Mouse (Mus musculus) limb, embryonic 11.5 days (tissue): ENCODE results near the gene Srgap1. TPM values are rescaled to one million over a fixed set of nuclear protein-coding genes. Genes with fewer than 3 reads are reported as not detected.

Experiments used
- ATAC-seq: fragments of 200-750 bp; cut with Nextera tagmentation; 2 replicates; pipeline ENCODE4 v1.8.0; 2017; ENCODE audit warnings: low read depth; ENCODE audit not compliant: insufficient number of reproducible peaks, low FRiP score, low TSS enrichment
- DNase-seq: peaks from one replicate; pipeline ENCODE4 v3.0.0-alpha.2; 2015; ENCODE audit warnings: low spot score
- H3K27ac ChIP-seq: fragments of 300-500 bp; sonication (generic); replicated peaks from 2 replicates; pipeline ENCODE4 v1.5.1; 2014; ENCODE audit warnings: low read depth, mild to moderate bottlenecking, low read length
- H3K27me3 ChIP-seq: fragments of 300-500 bp; sonication (generic); 2 replicates; pipeline ENCODE4 v1.6.1; 2014; ENCODE audit warnings: mild to moderate bottlenecking, low read length, mixed read lengths; ENCODE audit not compliant: control insufficient read depth, insufficient read depth
- H3K36me3 ChIP-seq: fragments of 300-500 bp; sonication (generic); 2 replicates; pipeline ENCODE4 v1.6.1; 2014; ENCODE audit warnings: mild to moderate bottlenecking, low read length, moderate library complexity, mixed read lengths; ENCODE audit not compliant: control insufficient read depth, insufficient read depth
- H3K4me1 ChIP-seq: fragments of 300-500 bp; sonication (generic); 2 replicates; pipeline ENCODE4 v1.6.1; 2014; ENCODE audit warnings: low read length, mixed read lengths; ENCODE audit not compliant: control insufficient read depth, insufficient read depth
- H3K4me2 ChIP-seq: fragments of 300-500 bp; sonication (generic); 2 replicates; pipeline ENCODE4 v1.6.1; 2014; ENCODE audit warnings: low read depth, mild to moderate bottlenecking, moderate library complexity; ENCODE audit not compliant: severe bottlenecking
- H3K4me3 ChIP-seq: fragments of 300-500 bp; sonication (generic); 2 replicates; pipeline ENCODE4 v1.5.1; 2014; ENCODE audit warnings: low read depth, low read length
- H3K9ac ChIP-seq: fragments of 300-500 bp; sonication (generic); 2 replicates; pipeline ENCODE4 v1.6.1; 2014; ENCODE audit warnings: mild to moderate bottlenecking, low read length
- H3K9me3 ChIP-seq: fragments of 300-500 bp; sonication (generic); 2 replicates; pipeline ENCODE4 v1.6.1; 2016; ENCODE audit warnings: low read length; ENCODE audit not compliant: control insufficient read depth
- WGBS: fragments of 180-500 bp; shearing (Covaris S2); extraction: QIAGEN DNeasy Blood & Tissue Kit; methylation state at CpG from one replicate; pipeline ENCODE4 v1.1.7; 2014; 5-methylcytosine and 5-hydroxymethylcytosine counted together
- polyA plus RNA-seq: library from polyadenylated mRNA; unstranded; fragments of >200 nt; fragmentation: Nextera tagmentation; extraction: Ambion mirVana; gene quantifications from 2 replicates; pipeline ENCODE4 v1.2.1, GENCODE M21; 2014

Gene Srgap1
- polyA plus RNA-seq, 1 experiment from 2014 or later: 6.1 TPM

- no peak overlapping the region for H3K4me2 ChIP-seq
- WGBS: 93% methylated on average over 12 of the region's 12 CpGs
- H3K4me1 ChIP-seq: no peaks in the 10 kb centered on the region
- no peaks in the 10 kb centered on the region for H3K9me3 ChIP-seq
- no peak for ATAC-seq
- no peaks in the 10 kb centered on the region for H3K27me3 ChIP-seq
- no peak for DNase-seq
- H3K4me3 ChIP-seq: no peak overlapping the region
- H3K9ac ChIP-seq: no peak overlapping the region
- H3K27ac ChIP-seq: no peak overlapping the region
- H3K36me3 ChIP-seq: no peaks in the 10 kb centered on the region; the same call in 1 of the 2 replicates
These were observed 252.6 kb downstream of the Srgap1 start for GRCm38 (mm10) chr10:121794486-121794885.

GRCm38 (mm10) chr10:121792661-121793060 lies 254.5 kb downstream of the Srgap1 start:
- 93% methylated on average over 17 of the region's 17 CpGs for WGBS
- no peak overlapping the region for H3K9ac ChIP-seq
- H3K27ac ChIP-seq: no peak overlapping the region
- no peak overlapping the region for H3K4me3 ChIP-seq
- H3K9me3 ChIP-seq: no peaks in the 10 kb centered on the region
- H3K27me3 ChIP-seq: no peaks in the 10 kb centered on the region
- H3K4me1 ChIP-seq: no peaks in the 10 kb centered on the region
- H3K4me2 ChIP-seq: no peak overlapping the region
- DNase-seq: no peak
- ATAC-seq: no peak
- H3K36me3 ChIP-seq: no peaks in the 10 kb centered on the region; the same call in 1 of the 2 replicates

DNA sequence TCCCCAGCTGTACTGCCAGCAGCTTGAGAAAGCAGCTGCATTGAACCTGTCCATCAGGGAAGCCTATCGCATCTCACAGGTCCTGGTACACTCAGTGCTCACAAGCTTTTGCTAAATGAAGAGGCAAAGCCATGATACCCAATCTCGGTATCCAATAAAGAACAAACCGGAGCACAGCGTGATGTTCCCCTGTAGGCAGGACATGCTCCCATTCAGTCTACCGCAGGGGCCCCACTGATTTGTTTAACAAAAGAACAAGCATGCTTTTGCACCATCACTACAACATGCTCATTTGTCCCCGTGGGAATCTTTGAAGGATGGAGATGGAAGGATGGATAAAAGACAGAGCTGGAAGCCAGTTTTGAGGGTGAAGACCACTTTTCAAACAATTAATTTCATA lies 257.0 kb downstream of the Srgap1 start:
- Histone ChIP-seq H3K4me2 (no peak overlapping the region), H3K36me3 (no peaks in the 10 kb centered on the region), H3K4me1 (no peaks in the 10 kb centered on the region), H3K9ac (no peak overlapping the region), H3K4me3 (no peak overlapping the region), H3K27me3 (no peaks in the 10 kb centered on the region), H3K9me3 (no peaks in the 10 kb centered on the region), H3K27ac (no peak overlapping the region)
- WGBS: 80% methylated on average over 6 of the region's 6 CpGs
- ATAC-seq (no peak), DNase-seq (no peak)

DNA sequence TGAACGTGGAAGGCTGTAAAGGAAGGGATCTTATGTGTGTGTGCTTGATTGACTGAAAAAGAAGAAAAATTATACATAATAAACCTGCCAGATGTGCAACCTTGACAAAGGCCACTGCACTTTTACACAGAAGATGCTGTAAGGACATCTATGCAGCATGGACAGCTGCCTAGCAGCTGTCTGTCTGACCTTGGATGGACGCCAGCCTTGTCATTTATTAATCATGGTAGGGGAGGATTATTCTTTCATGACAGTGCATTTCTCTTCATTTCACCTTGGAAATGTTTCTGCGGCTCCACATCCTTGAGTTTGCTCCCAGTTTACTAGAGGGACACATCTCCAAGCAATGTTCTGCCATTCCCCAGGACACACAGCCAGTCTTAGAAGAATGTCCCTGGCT lies 258.6 kb downstream of the Srgap1 start:
- no peak for DNase-seq
- ATAC-seq: no peak
- Histone ChIP-seq H3K4me2 (no peak overlapping the region), H3K36me3 (peaks cover 3% of the 10 kb centered on the region; the same call in 1 of the 2 replicates), H3K27me3 (no peaks in the 10 kb centered on the region), H3K9me3 (no peaks in the 10 kb centered on the region; the same call in 1 of the 2 replicates), H3K4me3 (no peak overlapping the region), H3K9ac (no peak overlapping the region), H3K4me1 (no peaks in the 10 kb centered on the region), H3K27ac (no peak overlapping the region)
- WGBS: 87% methylated on average over 3 of the region's 3 CpGs

- 57% methylated on average over 14 of the region's 14 CpGs for WGBS
- Histone ChIP-seq H3K27ac (no peak overlapping the region), H3K27me3 (no peaks in the 10 kb centered on the region), H3K9ac (no peak overlapping the region), H3K4me2 (no peak overlapping the region), H3K36me3 (peaks cover 3% of the 10 kb centered on the region; the same call in 1 of the 2 replicates), H3K4me3 (no peak overlapping the region), H3K9me3 (no peaks in the 10 kb centered on the region; the same call in 1 of the 2 replicates), H3K4me1 (no peaks in the 10 kb centered on the region)
- ATAC-seq: peak; percentile 27; the same call in 1 of the 2 replicates
- DNase-seq: no peak
These were observed 266.0 kb downstream of the Srgap1 start for GRCm38 (mm10) chr10:121781159-121781558.

DNA sequence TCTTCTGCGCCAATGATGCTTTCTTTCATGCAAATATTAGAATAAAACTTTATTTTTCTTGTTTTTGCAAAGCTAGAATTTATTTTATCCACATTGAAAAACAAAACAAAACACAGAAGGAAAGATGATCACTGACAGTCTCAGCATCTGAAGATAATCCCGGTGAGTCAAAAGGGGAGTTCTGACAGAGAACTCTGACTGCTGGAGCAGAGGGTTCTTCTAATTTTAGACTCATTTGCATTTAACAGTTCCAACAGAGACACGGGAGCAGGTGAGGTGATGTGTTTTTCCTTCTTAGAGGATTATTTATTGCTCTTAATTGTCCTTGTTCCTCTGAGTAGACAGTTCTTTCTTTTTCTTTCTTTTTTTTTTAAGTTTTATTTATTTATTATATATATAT lies 271.1 kb downstream of the Srgap1 start:
- H3K4me3 ChIP-seq: no peak overlapping the region
- no peak for DNase-seq
- WGBS: 63% methylated on average over 3 of the region's 3 CpGs
- no peak overlapping the region for H3K4me2 ChIP-seq
- no peaks in the 10 kb centered on the region for H3K36me3 ChIP-seq
- H3K27ac ChIP-seq: no peak overlapping the region
- H3K9ac ChIP-seq: no peak overlapping the region
- no peaks in the 10 kb centered on the region for H3K9me3 ChIP-seq
- no peaks in the 10 kb centered on the region for H3K27me3 ChIP-seq
- H3K4me1 ChIP-seq: no peaks in the 10 kb centered on the region
- ATAC-seq: no peak

GRCm38 (mm10) chr10:121773813-121774212 lies 273.3 kb downstream of the Srgap1 start:
- Histone ChIP-seq H3K36me3 (no peaks in the 10 kb centered on the region), H3K9me3 (no peaks in the 10 kb centered on the region), H3K9ac (no peak overlapping the region), H3K4me1 (no peaks in the 10 kb centered on the region), H3K27ac (no peak overlapping the region), H3K27me3 (no peaks in the 10 kb centered on the region), H3K4me3 (no peak overlapping the region), H3K4me2 (no peak overlapping the region)
- WGBS: 81% methylated on average over 4 of the region's 4 CpGs
- ATAC-seq (no peak), DNase-seq (no peak)

- ATAC-seq: no peak
These were observed 276.2 kb downstream of the Srgap1 start for GRCm38 (mm10) chr10:121770624-121771577.

More at GRCm38 (mm10) chr10:121770624-121771577, 276.2 kb downstream of the Srgap1 start:
- H3K27me3 ChIP-seq: no peaks in the 10 kb centered on the region
- 57% methylated on average over 20 of the region's 20 CpGs for WGBS
- H3K9me3 ChIP-seq: no peaks in the 10 kb centered on the region
- no peaks in the 10 kb centered on the region for H3K4me1 ChIP-seq
- H3K9ac ChIP-seq: no peak overlapping the region; the same call in 1 of the 2 replicates
- H3K4me2 ChIP-seq: no peak overlapping the region
- no peaks in the 10 kb centered on the region for H3K36me3 ChIP-seq
- no peak overlapping the region; the same call in 1 of the 2 replicates for H3K4me3 ChIP-seq
- no peak overlapping the region for H3K27ac ChIP-seq
- peak; percentile 64 for DNase-seq
